Mouse (Mus musculus) heart, embryonic 12.5 days (tissue): ENCODE data around the gene Olfr1317. TPM values are rescaled to one million over a fixed set of nuclear protein-coding genes. Genes with fewer than 3 reads are reported as not detected.

Experiments
- ATAC-seq: fragments of 200-750 bp; cut with Nextera tagmentation; 2 replicates; pipeline ENCODE4 v1.8.0; 2017; ENCODE audit warnings: moderate TSS enrichment, moderate library complexity; ENCODE audit not compliant: insufficient number of reproducible peaks, low FRiP score
- H3K27ac ChIP-seq: fragments of 300-500 bp; sonication (generic); 2 replicates; pipeline ENCODE4 v1.5.1; 2016; ENCODE audit warnings: mild to moderate bottlenecking, moderate library complexity; ENCODE audit not compliant: poor library complexity, severe bottlenecking
- H3K27me3 ChIP-seq: fragments of 300-500 bp; sonication (generic); replicated peaks from 2 replicates; pipeline ENCODE4 v1.6.1; 2016; ENCODE audit warnings: mild to moderate bottlenecking, moderate library complexity
- H3K36me3 ChIP-seq: fragments of 300-500 bp; sonication (generic); 2 replicates; pipeline ENCODE4 v1.6.1; 2016; ENCODE audit warnings: mild to moderate bottlenecking, moderate library complexity
- H3K4me1 ChIP-seq: fragments of 300-500 bp; sonication (generic); replicated peaks from 2 replicates; pipeline ENCODE4 v1.6.1; 2016; ENCODE audit warnings: mild to moderate bottlenecking
- H3K4me2 ChIP-seq: fragments of 300-500 bp; sonication (generic); 2 replicates; pipeline ENCODE4 v1.6.1; 2016; ENCODE audit warnings: mild to moderate bottlenecking, moderate library complexity
- H3K4me3 ChIP-seq: fragments of 300-500 bp; sonication (generic); 2 replicates; pipeline ENCODE4 v1.5.1; 2016; ENCODE audit warnings: mild to moderate bottlenecking
- H3K9ac ChIP-seq: fragments of 300-500 bp; sonication (generic); 2 replicates; pipeline ENCODE4 v1.6.1; 2016; ENCODE audit warnings: mild to moderate bottlenecking, moderate library complexity
- H3K9me3 ChIP-seq: fragments of 300-500 bp; sonication (generic); replicated peaks from 2 replicates; pipeline ENCODE4 v1.6.1; 2016; ENCODE audit warnings: mild to moderate bottlenecking, moderate library complexity
- WGBS: fragments of 180-500 bp; shearing (Covaris S2); methylation state at CpG from one replicate; pipeline ENCODE4 v1.1.7; 2016; 5-methylcytosine and 5-hydroxymethylcytosine counted together
- polyA plus RNA-seq: library from polyadenylated mRNA; unstranded; fragments of >200 nt; fragmentation: Nextera tagmentation; extraction: Ambion mirVana; gene quantifications from 2 replicates; pipeline ENCODE4 v1.2.1, GENCODE M21; 2016

Olfr1317 gene
- polyA plus RNA-seq: not detected in 2 replicates

DNA sequence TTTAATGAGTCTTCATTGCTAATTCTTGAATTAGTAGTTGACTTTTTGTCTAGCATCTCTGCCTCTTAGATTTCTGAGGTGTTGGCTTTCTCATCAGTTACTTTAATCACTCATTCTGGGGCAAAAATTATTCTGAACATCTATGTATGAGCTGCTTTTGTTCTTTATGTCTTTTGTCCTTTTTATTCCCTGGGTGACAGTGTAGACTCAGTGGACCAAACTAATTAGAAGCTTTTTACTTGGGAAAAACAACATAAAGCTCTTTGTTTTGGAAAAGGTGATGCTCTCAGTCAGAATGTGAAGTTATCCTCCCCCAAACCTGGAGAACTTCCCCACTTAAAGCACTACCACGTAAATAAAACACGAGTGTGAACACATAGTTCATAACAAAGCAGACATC lies at the start of gene Olfr1317:
Gene Olfr1317, plus strand, starts transcription at position 301 of the 400 bp plus-strand sequence.
- Histone ChIP-seq H3K9ac (no peak within 1 kb of the TSS), H3K4me1 (no peaks in the 10 kb centered on the region), H3K27ac (no peak within 1 kb of the TSS), H3K4me2 (no peak within 1 kb of the TSS), H3K9me3 (no peaks in the 10 kb centered on the region), H3K36me3 (no peaks in the 10 kb centered on the region), H3K27me3 (no peaks in the 10 kb centered on the region), H3K4me3 (no peak within 1 kb of the TSS)
- 66% methylated on average over 2 of the region's 2 CpGs for whole genome bisulfite sequencing
- no peak for ATAC-seq

DNA sequence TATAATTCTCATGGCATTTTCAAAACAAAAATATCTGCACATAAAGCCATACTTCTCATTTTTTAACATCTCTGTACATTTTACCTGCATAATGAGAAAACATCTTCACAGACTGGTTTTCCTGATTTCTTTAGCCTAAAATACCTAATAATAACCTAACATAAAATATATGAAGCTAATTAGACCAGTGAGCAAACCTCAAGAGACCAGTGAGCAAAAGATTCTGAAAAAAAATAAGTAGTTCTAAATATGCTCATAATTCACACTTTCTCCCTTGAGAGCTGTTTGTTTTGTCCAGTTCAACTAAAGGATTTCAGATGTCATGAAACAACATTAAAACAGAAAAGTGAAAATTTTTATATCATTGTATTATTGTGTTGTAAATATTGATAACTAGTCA lies 43.4 kb upstream of the Olfr1317 start, which contains the start of gene Olfr1314:
Gene Olfr1314, minus strand, starts transcription at position 101 of the 400 bp plus-strand sequence.
- Histone ChIP-seq H3K36me3 (no peaks in the 10 kb centered on the region), H3K27me3 (no peaks in the 10 kb centered on the region), H3K9ac (no peak within 1 kb of the TSS), H3K9me3 (no peaks in the 10 kb centered on the region), H3K4me3 (no peak within 1 kb of the TSS), H3K4me2 (no peak within 1 kb of the TSS), H3K4me1 (no peaks in the 10 kb centered on the region), H3K27ac (no peak within 1 kb of the TSS)
- no peak for ATAC-seq

DNA sequence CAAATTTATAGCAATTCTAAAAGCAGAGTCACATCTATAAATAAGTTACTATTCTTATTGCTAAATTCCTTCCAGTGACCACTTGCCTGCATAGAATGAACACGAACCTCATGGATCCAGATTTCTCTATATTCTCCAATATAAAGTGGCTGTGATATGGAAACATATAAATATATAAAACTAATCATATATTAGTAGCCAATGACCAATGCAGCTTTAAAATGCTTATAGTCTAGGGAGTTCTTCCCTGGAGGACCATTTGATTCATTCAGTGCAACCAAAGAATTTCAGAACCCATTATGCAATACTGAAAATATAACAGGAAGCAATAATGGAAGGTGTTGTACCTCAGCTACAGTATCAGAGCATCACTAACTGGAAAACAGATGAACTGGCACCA lies 24.8 kb upstream of the Olfr1317 start, which contains the start of gene Olfr1315-ps1:
Gene Olfr1315-ps1, minus strand, starts transcription at position 101 of the 400 bp plus-strand sequence.
- Histone ChIP-seq H3K36me3 (no peaks in the 10 kb centered on the region), H3K4me2 (no peak within 1 kb of the TSS), H3K4me1 (no peaks in the 10 kb centered on the region), H3K4me3 (no peak within 1 kb of the TSS), H3K27me3 (no peaks in the 10 kb centered on the region), H3K9ac (no peak within 1 kb of the TSS), H3K27ac (no peak within 1 kb of the TSS), H3K9me3 (no peaks in the 10 kb centered on the region)
- WGBS: 62% methylated on average over 1 of the region's 1 CpGs
- no peak for ATAC-seq

DNA sequence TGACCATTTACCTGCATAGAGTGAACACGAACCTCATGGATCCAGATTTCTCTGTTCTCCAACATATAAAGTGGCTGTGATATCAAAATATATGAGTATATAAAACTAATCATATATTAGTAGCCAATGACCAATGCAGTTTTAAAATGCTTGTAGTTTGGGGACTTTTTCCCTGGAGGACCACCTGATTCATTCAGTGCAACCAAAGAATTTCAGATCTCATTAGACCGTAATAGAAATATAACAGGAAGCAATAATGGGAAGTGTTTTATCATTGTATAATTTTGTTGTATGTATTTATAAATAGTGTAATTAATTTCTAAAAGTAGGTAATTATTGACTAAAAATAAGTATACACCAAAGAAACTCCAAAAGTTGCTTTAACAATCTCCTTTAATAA lies 5.3 kb upstream of the Olfr1317 start, which contains the start of gene Olfr1316:
Gene Olfr1316, minus strand, starts transcription at position 101 of the 400 bp plus-strand sequence.
- 78% methylated on average over 2 of the region's 2 CpGs for WGBS
- H3K4me3 ChIP-seq: no peak within 1 kb of the TSS
- H3K27ac ChIP-seq: no peak within 1 kb of the TSS
- H3K36me3 ChIP-seq: no peaks in the 10 kb centered on the region
- no peaks in the 10 kb centered on the region for H3K9me3 ChIP-seq
- H3K4me1 ChIP-seq: no peaks in the 10 kb centered on the region
- H3K4me2 ChIP-seq: no peak within 1 kb of the TSS
- H3K27me3 ChIP-seq: no peaks in the 10 kb centered on the region
- no peak for ATAC-seq
- no peak within 1 kb of the TSS for H3K9ac ChIP-seq

DNA sequence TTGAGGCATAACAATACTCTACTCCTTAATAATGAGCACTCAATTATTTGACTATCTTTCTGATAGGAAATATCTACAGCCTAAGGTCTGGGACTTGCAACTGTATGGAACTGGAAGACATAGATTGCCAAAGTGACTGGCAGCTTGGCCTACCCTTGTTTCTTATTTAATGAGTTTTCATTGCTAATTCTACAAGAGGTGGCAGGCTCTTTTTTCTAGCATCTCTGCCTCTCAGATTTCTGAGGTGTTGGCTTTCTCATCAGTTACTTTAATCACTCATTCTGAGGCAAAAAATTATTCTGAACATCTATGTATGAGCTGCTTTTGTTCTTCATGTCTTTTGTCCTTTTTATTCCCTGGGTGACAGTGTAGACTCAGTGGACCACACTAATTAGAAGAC lies 13.8 kb downstream of the Olfr1317 start, which contains the start of gene Olfr1318:
Gene Olfr1318, plus strand, starts transcription at position 301 of the 400 bp plus-strand sequence.
- no peak within 1 kb of the TSS for H3K4me3 ChIP-seq
- no peaks in the 10 kb centered on the region for H3K4me1 ChIP-seq
- H3K9me3 ChIP-seq: no peaks in the 10 kb centered on the region
- ATAC-seq: no peak
- no peak within 1 kb of the TSS for H3K4me2 ChIP-seq
- no peak within 1 kb of the TSS for H3K27ac ChIP-seq
- H3K36me3 ChIP-seq: no peaks in the 10 kb centered on the region
- no peak within 1 kb of the TSS for H3K9ac ChIP-seq
- no peaks in the 10 kb centered on the region for H3K27me3 ChIP-seq

Other genes starting within 250 kb of the Olfr1317 start
- not detected in 2 replicates for gene Olfr1306, start 224.1 kb upstream of the Olfr1317 start, polyA plus RNA-seq
- 0.01 TPM in 1 of 2 replicates, not detected in the other for gene Olfr1307, start 190.9 kb upstream of the Olfr1317 start, polyA plus RNA-seq
- gene Olfr1308, start 175.4 kb upstream of the Olfr1317 start, polyA plus RNA-seq: not detected in 2 replicates
- gene Olfr1309, start 150.0 kb upstream of the Olfr1317 start, polyA plus RNA-seq: not detected in 2 replicates
- not detected in 2 replicates for gene Olfr1310, start 127.6 kb upstream of the Olfr1317 start, polyA plus RNA-seq
- gene Olfr1311, start 115.9 kb upstream of the Olfr1317 start, polyA plus RNA-seq: not detected in 2 replicates
- gene Olfr1312, start 90.1 kb upstream of the Olfr1317 start, polyA plus RNA-seq: not detected in 2 replicates
- not detected in 2 replicates for gene Olfr1313, start 62.5 kb upstream of the Olfr1317 start, polyA plus RNA-seq
- not detected in 2 replicates for gene Olfr1314, start 43.5 kb upstream of the Olfr1317 start, polyA plus RNA-seq
- not detected in 2 replicates for gene Olfr1315-ps1, start 24.9 kb upstream of the Olfr1317 start, polyA plus RNA-seq
- gene Olfr1316, start 5.4 kb upstream of the Olfr1317 start, polyA plus RNA-seq: not detected in 2 replicates
- gene Olfr1318, start 13.9 kb downstream of the Olfr1317 start, polyA plus RNA-seq: not detected in 2 replicates
- 18.4 and 18.6 TPM in 2 replicates for gene Lpcat4, start 99.1 kb downstream of the Olfr1317 start, polyA plus RNA-seq
- gene Nutm1, start 119.0 kb downstream of the Olfr1317 start, polyA plus RNA-seq: not detected in 2 replicates
- gene Nop10, start 121.6 kb downstream of the Olfr1317 start, polyA plus RNA-seq: 159 and 169 TPM in 2 replicates
- 15.1 and 17.7 TPM in 2 replicates for gene Slc12a6, start 125.5 kb downstream of the Olfr1317 start, polyA plus RNA-seq
- gene Gm21985, start 126.0 kb downstream of the Olfr1317 start, polyA plus RNA-seq: not detected in 2 replicates
- gene Emc4, start 227.7 kb downstream of the Olfr1317 start, polyA plus RNA-seq: 86.2 and 91.4 TPM in 2 replicates
- gene Katnbl1, start 238.9 kb downstream of the Olfr1317 start, polyA plus RNA-seq: 28.1 and 29.3 TPM in 2 replicates